Mouse (Mus musculus): ENCODE results near the gene Golga4. TPM values are rescaled to one million over a fixed set of nuclear protein-coding genes. Genes with fewer than 3 reads are reported as not detected.

Golga4 gene
- polyA plus RNA-seq, 1 experiment from 2014 or later = 68.4 TPM

- Histone ChIP-seq H3K36me3 (replicated peaks) (no peaks in the 10 kb centered on the region), H3K4me3 (replicated peaks) (no peak overlapping the region), H3K27ac (no peak overlapping the region), H3K27me3 (no peaks in the 10 kb centered on the region; the same call in 1 of the 2 replicates), H3K4me2 (no peak overlapping the region), H3K4me1 (peaks cover 14% of the 10 kb centered on the region), H3K9me3 (no peaks in the 10 kb centered on the region), H3K9ac (no peak overlapping the region)
- no peak for ATAC-seq (ENCODE audit: low FRiP score)
- 87% methylated on average over 18 of the region's 18 CpGs for WGBS
Observed at GRCm38 (mm10) chr9:118622376-118623166, 116.5 kb downstream of the Golga4 start.

GRCm38 (mm10) chr9:118623483-118623882 lies 117.4 kb downstream of the Golga4 start:
- no peak for ATAC-seq (ENCODE audit: low FRiP score)
- Histone ChIP-seq H3K36me3 (replicated peaks) (no peaks in the 10 kb centered on the region), H3K27me3 (no peaks in the 10 kb centered on the region; the same call in 1 of the 2 replicates), H3K4me3 (replicated peaks) (no peak overlapping the region), H3K4me2 (no peak overlapping the region), H3K4me1 (peaks cover 14% of the 10 kb centered on the region), H3K9me3 (no peaks in the 10 kb centered on the region), H3K27ac (no peak overlapping the region), H3K9ac (no peak overlapping the region)
- WGBS = 65% methylated on average over 9 of the region's 9 CpGs

- Histone ChIP-seq H3K4me1 (peaks cover 14% of the 10 kb centered on the region), H3K27me3 (no peaks in the 10 kb centered on the region; the same call in 1 of the 2 replicates), H3K9ac (no peak overlapping the region), H3K9me3 (no peaks in the 10 kb centered on the region), H3K4me3 (replicated peaks) (no peak overlapping the region), H3K27ac (no peak overlapping the region), H3K4me2 (no peak overlapping the region), H3K36me3 (replicated peaks) (no peaks in the 10 kb centered on the region)
- 26% methylated on average over 7 of the region's 7 CpGs for WGBS
- no peak for ATAC-seq (ENCODE audit: low FRiP score)
Observed at GRCm38 (mm10) chr9:118624146-118624545, 118.1 kb downstream of the Golga4 start.

- no peak for ATAC-seq (ENCODE audit: low FRiP score)
- 71% methylated on average over 6 of the region's 6 CpGs for WGBS
Observed at GRCm38 (mm10) chr9:118629763-118630379, 123.8 kb downstream of the Golga4 start.

More at GRCm38 (mm10) chr9:118629763-118630379, 123.8 kb downstream of the Golga4 start:
- no peak overlapping the region for H3K9ac ChIP-seq
- H3K27ac ChIP-seq = no peak overlapping the region
- no peak overlapping the region for H3K4me2 ChIP-seq
- H3K9me3 ChIP-seq = no peaks in the 10 kb centered on the region
- H3K4me1 ChIP-seq = 0 out of 2 replicates have a peak, but pooled peaks cover 2% of the 10 kb centered on the region
- no peak overlapping the region for H3K4me3 ChIP-seq (replicated peaks)
- H3K27me3 ChIP-seq = no peaks in the 10 kb centered on the region; the same call in 1 of the 2 replicates
- no peaks in the 10 kb centered on the region for H3K36me3 ChIP-seq (replicated peaks)

Other genes with a start within 250 kb of the Golga4 start
- gene Eomes, start 28.1 kb upstream of the Golga4 start, polyA plus RNA-seq (2016; fragmentation: Nextera tagmentation; extraction: Ambion mirVana) = 20.5 and 24.9 TPM in 2 replicates
- gene Itga9, start 100.4 kb downstream of the Golga4 start, polyA plus RNA-seq (2016; fragmentation: Nextera tagmentation; extraction: Ambion mirVana) = 4.9 and 7.7 TPM in 2 replicates

All from forebrain, embryonic 12.5 days (tissue).